Mouse (Mus musculus): ENCODE data around the gene Gm3409.
"Not testable (repeated sequence)": the region's sequence is repeated elsewhere in the genome, so short reads cannot be mapped to it uniquely, and the experiment has no call there.

The Gm3409 gene

DNA sequence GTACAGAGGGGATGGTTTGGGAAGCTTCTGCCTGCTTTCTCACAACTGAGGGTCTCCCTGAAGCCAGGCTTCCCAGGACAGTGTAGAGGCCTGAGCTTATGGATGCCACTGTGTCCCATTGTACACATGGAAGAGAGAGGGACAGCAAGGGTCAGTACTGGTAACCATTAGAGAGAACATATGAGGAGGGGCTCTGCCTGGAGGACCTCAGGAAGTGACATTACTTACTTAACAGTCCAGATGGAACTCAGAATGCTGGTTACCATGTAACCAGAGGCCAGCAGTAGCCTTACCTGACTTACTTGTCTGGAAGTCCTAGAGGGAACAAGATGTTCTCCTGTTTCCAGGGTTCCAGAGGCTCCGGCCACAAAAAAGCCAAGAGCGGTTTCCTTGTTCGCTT, at the start of gene Gm3409:
Gene Gm3409 (plus strand): TSS at position 301 of the 400 bp plus-strand sequence.
- not testable (repeated sequence) for DNase-seq (ENCODE audit: low spot score)

DNA sequence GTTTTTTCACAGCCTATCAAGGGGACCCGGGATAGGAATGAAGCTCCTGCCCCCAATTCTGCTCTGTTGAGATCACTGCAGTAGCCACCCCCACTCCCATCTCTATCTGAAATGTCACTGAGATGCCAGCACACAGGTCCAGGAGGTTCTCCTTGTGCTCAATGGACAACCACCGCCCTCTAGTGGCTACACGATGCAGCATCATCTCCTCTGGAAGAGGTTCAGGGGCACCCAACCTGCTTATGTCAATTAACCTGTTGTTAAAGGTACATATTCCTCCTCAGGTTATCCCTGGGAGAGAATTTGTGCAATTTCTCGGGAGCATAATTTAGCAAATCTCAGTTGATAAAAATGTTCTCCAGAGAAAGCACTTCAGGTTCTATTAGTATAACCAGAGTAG, 48.5 kb upstream of the Gm3409 start:
- peak; percentile 58 for DNase-seq (ENCODE audit: low spot score)

DNA sequence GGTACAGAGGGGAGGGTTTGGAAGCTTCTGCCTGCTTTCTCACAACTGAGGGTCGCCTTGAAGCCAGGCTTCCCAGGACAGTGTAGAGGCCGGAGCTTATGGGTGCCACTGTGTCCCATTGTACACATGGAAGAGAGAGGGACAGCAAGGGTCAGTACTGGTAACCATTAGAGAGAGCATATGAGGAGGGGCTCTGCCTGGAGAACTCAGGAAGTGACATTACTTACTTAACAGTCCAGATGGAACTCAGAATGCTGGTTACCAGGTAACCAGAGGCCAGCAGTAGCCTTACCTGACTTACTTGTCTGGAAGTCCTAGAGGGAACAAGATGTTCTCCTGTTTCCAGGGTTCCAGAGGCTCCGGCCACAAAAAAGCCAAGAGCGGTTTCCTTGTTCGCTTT, 46.4 kb upstream of the Gm3409 start, which contains the start of gene Gm6370:
Gene Gm6370 (plus strand): TSS at position 301 of the 400 bp plus-strand sequence.
- not testable (repeated sequence) for DNase-seq (ENCODE audit: low spot score)

DNA sequence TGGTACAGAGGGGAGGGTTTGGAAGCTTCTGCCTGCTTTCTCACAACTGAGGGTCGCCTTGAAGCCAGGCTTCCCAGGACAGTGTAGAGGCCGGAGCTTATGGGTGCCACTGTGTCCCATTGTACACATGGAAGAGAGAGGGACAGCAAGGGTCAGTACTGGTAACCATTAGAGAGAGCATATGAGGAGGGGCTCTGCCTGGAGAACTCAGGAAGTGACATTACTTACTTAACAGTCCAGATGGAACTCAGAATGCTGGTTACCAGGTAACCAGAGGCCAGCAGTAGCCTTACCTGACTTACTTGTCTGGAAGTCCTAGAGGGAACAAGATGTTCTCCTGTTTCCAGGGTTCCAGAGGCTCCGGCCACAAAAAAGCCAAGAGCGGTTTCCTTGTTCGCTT, 35.3 kb upstream of the Gm3409 start, which contains the start of gene 4930449I24Rik:
Gene 4930449I24Rik (plus strand): TSS at position 301 of the 400 bp plus-strand sequence.
- DNase-seq (ENCODE audit: low spot score): not testable (repeated sequence)

DNA sequence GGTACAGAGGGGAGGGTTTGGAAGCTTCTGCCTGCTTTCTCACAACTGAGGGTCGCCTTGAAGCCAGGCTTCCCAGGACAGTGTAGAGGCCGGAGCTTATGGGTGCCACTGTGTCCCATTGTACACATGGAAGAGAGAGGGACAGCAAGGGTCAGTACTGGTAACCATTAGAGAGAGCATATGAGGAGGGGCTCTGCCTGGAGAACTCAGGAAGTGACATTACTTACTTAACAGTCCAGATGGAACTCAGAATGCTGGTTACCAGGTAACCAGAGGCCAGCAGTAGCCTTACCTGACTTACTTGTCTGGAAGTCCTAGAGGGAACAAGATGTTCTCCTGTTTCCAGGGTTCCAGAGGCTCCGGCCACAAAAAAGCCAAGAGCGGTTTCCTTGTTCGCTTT, 23.6 kb upstream of the Gm3409 start, which contains the start of gene Gm3402:
Gene Gm3402 (plus strand): TSS at position 301 of the 400 bp plus-strand sequence.
- not testable (repeated sequence) for DNase-seq (ENCODE audit: low spot score)

- not testable (repeated sequence) for DNase-seq (ENCODE audit: low spot score)
Observed at GRCm38 (mm10) chr5:146525501-146525900, 11.9 kb upstream of the Gm3409 start, which contains the start of gene Gm3404. Gene Gm3404 (plus strand): TSS chr5:146525801.

GRCm38 (mm10) chr5:146555836-146556235, 18.4 kb downstream of the Gm3409 start, which contains the start of gene Gm3415:
Gene Gm3415 (plus strand): TSS chr5:146556136.
- DNase-seq (ENCODE audit: low spot score): not testable (repeated sequence)

GRCm38 (mm10) chr5:146564259-146564658, 26.8 kb downstream of the Gm3409 start:
- no peak for DNase-seq (ENCODE audit: low spot score)

GRCm38 (mm10) chr5:146567054-146567453, 29.6 kb downstream of the Gm3409 start:
- DNase-seq (ENCODE audit: low spot score): peak; percentile 52

GRCm38 (mm10) chr5:146570179-146570578, 32.7 kb downstream of the Gm3409 start:
- DNase-seq (ENCODE audit: low spot score): not testable (repeated sequence)

GRCm38 (mm10) chr5:146571830-146572734, 34.6 kb downstream of the Gm3409 start:
- DNase-seq (ENCODE audit: low spot score): not testable (repeated sequence)

DNA sequence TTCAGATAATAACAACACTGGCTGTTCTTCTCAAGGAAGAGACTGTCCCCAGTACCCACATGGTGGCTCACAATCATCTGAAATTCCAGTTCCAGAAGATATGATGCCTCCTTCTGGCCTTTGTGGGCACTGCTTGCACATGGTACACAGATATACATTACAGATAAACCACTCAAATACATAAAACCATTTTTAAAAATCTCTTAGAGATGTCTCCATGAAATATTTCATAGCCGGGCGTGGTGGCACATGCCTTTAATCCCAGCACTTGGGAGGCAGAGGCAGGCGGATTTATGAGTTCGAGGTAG, 35.2 kb downstream of the Gm3409 start:
- DNase-seq (ENCODE audit: low spot score): not testable (repeated sequence)

DNA sequence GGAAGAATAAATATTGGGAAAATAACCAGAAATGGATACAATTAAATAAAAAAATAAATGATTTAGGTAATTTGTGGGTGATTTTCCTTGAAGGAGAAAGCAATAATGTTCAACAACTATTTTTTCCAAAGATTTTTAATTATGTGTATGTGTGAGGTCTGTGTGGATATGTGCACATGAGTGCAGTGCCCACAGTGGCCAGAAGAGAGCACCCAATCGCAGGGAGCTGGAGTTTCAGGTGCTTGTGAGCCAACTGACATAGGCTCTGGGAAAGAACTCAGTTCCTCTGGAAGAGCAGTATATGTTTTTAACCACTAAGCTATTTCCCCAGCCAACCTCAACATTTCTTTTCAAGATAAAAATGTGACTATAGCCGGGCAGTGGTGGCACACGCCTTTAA, 39.2 kb downstream of the Gm3409 start:
- no peak for DNase-seq (ENCODE audit: low spot score)

- peak; percentile 35 for DNase-seq (ENCODE audit: low spot score)
Observed at GRCm38 (mm10) chr5:146584156-146584477, 46.7 kb downstream of the Gm3409 start.

DNA sequence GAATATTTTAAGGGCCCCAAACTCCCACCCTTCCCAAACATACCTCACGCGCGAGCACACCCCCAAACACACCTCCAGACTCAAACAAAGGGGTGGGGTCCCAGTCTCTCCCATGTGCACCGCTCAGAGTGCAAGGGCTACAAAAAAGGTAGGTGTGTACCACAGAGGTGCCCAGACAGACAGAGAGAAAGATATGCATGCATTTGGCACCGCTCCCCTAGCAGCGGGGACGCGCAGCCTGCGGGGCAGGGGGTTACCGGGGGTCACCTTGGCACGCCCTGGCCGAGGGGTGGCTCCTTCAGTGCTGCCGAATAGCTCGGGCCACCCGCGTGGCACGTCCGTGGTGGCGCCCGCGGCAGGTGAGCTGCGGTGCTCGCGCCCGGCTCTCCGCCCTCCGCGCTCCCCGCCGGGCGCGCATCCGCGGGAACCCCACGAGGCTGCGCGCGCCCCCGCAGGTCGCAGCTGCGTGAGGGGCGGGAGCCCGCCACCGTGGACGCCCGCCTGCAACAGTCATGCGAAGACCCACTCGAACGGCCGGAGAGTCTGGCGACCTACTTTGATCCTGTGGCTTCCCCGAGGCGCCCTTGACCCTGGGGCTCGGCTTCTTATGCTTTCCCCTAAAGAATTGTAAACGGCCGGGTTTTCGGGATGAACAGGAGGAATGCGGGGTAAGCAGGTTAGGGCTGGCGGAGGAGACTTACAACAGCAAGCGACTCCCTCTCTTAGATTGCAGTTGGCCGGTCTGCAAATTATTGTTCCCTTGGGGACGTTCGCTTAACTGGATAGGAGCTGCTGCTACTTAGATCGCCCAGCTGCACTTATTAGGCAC, 47.2 kb downstream of the Gm3409 start, which contains the start of gene Gpr12:
Gene Gpr12 (minus strand): TSS at position 762 of the 829 bp plus-strand sequence.
- peak; percentile 73 for DNase-seq (ENCODE audit: low spot score)

DNA sequence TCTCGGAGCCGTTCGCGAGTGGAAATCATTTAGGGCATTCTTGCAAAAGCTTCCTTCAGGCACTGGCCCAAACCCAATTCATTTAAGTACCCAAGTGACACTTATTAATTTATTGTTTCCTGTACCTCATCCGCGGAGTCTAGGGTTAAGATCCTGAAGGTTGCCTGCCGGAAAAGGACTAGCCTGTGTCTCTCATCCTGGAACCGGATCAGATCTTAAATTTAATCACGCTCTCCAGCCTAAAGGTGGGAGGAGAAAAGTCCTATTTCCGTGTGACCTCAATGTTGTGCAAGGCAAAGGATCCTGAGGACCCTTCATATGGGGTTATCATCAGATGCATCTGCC, 47.8 kb downstream of the Gm3409 start:
- no peak for DNase-seq (ENCODE audit: low spot score)

DNA sequence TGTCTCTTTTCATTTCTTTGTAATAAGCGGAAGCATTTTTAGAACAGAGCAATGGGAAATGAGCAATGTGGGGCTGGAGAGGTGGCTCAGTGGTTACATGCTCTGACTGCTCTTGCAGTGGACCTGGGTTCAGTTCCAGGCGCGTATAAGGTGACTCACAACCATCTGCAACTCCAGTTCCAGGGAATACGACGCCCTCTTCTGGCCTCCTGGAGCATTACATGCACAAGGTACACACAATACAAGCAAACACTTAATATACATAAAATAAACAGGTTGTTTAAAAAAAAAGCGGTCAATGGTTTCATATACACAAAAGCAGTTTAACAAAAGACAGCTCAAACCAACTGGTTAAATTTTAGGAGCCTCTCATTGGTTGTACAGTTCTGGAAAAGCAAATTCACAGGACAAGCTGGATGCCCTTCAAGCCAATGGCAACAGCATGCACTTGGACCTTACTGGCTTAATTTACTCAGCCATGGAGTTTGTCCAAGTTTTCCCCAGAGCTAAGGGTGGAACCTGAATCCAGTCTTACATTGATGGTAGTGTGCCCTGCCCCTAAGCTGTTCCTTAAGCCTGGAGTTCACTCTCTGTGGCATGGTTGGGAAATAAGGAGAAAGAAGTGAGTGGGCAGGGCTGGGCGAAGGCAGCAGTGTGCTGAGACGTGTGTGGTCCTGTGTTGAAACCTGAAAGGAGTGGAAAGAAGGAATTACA, 49.1 kb downstream of the Gm3409 start:
- no peak for DNase-seq (ENCODE audit: low spot score)

Data from retina, embryonic 14.5 days (tissue).